Mouse (Mus musculus) layer of hippocampus, adult 11-12 months (tissue): ENCODE measurements around the gene Akap13.

Experiments used
- DNase-seq: peaks from one replicate; pipeline ENCODE4 v3.0.0; 2022; ENCODE audit warnings: low spot score

Gene Akap13

DNA sequence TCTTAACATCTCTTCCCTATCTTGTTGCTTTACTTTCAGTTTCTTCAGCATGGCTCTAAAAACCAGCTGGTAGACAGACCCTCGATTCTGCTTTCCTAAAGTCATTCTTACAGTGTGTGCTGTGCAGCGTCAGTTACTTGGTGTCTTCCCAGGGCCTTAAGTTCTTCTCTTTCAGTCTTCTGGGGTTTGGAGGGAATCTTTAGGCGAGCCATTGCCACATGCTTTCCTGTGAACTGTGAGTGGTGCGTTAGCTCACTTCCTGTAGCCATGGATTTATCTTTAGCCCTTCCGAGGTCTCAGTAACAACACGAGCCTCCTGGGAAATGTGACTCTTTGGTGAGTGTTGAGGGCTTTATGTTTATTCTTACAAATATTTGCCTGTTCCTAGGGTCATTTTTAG lies 214.1 kb downstream of the Akap13 start:
- no peak for DNase-seq

DNA sequence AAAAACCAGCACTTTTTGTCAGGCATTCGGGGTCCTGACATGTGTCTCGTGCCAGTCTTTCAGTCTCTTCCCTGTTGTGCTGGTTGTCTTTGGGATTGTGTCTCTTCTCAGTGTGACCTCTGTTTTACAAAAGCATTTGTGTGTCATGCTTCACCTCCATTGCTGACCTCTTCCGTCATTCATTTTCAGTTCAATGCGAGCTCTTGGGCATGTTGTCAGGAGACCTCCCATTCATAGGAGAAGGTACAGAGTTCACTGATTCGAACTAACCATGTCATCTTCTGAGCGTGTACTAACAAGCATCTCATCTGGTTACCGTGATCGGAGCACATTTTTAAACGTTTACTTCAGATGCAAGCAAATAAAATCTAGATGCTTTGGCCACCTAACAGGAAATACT lies 224.3 kb downstream of the Akap13 start:
- DNase-seq = no peak

DNA sequence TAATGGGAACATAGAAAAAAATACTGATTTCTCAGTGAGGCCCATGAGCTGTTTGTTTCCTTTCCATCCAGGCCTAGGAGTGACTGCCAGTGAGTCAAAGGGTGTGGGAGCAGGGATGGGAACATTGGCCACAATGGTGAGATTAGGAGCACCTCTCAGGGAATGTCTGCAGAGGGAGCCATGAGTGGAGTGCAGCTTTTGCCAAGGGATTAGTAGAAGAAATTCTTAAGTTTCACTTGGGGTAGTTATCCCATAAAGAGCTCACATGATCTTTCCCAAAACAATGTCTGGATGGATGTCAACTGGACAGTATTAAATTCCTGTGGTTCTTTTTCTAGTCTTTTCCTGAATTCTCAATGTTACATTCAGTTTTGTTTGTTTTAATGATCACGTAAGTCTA lies 227.6 kb downstream of the Akap13 start:
- DNase-seq = no peak

DNA sequence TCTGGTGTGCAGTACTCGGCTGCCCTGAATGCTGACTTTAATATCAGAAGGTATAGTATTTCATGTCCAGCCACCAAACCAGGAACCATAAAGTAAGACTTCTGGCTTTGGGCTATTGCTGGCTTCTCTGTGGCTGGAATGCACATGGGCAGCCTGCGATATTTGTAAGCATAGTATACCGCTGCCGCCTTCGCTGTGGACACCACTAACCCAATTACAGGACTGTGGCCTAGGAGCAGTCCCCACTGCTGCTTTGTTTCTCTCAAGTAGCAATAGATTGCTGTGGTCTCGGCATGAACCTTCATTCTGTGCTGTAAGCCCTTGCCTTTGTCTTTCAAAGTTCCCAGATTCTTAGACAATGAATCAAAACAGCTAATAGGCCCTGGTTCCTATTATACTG lies 228.1 kb downstream of the Akap13 start:
- DNase-seq = no peak

DNA sequence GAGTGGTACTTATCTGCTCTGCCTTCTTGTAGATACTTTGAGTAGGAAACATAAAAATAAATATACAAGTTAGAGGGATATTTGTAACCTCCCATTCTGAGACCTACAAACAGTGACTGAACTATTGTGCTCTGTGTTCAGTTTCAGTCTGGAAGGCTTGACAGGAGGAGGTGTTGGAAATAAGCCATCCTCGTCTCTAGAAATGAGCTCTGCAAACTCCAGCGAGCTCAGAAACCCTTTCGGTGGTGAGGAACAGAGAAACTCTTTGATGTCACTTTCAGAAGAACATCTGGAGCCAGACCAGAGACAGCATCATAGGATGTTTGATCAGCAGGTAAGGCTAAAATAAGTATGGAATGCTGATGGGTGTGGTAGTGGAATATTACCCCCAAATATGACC lies 229.6 kb downstream of the Akap13 start:
- DNase-seq = no peak

DNA sequence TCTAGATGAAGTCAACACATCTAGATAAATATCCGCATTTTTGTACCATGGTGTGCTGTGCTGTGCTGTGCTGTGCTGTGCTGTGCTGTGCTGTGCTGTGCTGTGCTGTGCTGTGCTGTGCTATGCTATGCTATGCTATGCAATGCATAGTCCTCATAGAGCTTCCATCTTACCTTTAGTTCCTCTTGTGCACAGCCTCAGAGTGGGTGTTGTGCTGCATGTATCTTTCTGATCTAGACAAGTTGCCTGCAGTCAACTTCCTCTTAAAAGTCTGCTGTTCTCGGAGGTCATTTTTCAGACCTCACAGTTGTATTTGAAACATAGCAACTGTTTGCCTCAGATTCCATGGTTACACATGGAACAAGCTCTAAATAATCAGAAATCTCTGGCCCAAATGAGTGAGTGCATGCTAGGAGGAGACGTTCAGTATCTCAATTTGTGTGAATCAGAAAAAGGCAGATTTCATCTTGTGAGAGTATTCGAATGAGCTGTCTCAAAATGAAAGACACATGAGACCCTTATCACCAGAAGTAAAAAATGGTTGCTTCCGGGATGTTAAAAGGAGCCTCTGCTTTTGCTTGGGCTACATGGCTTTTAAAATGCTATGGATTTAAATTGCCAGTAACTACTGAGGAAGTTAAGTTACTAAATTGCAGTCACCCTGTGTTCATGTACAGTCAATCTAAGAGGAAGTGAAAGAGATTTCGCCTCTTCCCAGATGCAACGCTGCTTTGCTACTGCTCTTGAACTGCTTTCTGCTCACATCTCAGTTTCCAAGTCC lies 230.9 kb downstream of the Akap13 start:
- DNase-seq = no peak

DNA sequence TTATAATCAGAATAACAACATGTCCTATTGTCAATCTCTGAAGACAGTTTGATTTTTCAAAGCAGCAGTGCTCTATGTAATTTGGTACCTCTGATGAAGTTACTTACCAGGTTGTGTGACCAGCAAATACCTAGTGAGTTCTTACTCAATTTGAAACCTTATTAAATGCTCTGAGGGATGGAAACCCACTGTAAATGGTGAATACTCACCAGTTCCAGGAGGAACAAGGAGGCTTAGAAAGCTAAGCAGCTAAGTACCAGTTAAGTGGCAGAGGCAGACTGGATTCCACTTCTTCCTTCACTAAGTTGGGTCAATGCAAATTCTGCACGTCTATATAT lies 231.5 kb downstream of the Akap13 start:
- DNase-seq = no peak

DNA sequence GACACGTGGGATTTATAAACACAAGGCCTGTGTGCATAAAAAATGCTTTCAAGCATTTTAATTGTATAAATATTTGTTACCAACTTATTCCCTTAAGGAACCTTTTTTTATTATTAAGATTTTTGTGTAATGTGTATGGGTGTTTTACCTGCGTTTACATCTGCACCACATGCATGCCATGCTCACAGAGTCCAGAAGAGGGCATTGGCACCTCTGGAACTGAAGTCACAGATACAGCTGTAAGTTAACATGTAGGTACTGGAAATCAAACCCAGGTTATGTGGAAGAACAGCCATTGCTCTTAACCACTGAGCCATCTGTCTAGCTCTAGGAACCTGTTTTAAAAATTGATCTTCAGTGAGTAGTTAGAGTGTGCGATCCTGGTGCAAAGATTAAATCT lies 232.8 kb downstream of the Akap13 start:
- no peak for DNase-seq

DNA sequence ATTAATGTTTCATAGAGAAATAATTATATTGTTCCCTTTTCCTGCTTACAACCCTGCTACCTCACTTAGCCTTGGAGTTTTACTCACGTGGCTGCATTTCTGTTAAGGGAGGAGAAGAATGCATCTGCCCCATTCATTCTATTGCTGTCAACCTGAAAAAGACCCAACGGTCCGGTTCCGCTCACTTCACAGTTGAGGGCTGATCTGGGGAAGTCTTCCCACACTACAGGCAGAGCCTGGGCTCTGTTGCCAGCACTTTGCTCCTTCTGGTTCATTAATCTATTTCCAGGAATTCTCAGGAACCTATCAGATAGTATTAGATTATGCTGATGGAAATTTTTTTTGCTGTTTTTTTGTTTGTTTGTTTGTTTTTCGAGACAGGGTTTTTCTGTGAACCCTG lies 239.4 kb downstream of the Akap13 start:
- DNase-seq = no peak

DNA sequence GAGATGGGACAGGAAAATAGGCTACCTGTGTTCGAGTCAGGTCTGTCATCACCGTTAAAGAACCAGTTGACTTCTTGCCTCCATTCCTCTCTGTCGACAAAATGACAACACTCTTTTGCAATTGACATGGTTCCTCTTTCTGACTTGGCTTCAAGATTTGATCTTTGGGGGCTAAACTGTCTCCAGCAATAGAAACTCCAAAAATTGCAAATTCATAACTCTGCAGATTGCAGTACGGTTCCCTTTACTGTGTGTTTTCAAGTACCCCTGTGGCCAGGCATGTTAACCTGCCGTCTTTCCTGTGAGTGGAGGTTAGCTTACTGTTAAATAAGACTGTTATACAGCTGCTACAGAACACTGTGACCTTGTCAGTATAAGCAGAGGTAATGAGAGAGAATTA lies 244.5 kb downstream of the Akap13 start:
- DNase-seq = no peak

DNA sequence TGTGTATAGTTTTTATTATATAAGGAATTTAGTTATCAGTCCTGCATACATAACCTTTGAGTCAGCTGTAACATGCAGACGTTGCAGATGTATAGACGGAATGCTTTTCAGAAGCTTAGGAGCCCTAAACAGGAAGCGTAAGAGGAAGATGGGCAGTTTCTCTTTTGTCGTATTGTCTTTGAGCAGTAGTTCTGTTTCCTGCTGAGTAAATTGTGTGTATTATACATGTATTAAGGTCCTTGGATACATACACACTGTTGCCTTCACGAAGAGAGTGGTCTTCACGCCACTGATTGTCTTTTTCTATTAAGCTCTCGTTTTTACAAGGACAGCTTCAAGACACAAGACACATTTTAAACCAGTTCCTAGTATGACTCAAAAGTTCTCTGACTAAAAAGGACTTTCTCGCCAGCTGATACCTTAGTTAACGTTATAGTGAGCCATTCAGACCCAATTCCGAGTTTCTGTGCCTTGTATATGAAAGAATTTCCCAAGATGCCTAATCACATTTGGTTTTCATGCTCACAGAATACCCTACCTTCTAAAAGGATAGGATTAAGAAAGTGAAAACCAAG lies 245.5 kb downstream of the Akap13 start:
- no peak for DNase-seq

DNA sequence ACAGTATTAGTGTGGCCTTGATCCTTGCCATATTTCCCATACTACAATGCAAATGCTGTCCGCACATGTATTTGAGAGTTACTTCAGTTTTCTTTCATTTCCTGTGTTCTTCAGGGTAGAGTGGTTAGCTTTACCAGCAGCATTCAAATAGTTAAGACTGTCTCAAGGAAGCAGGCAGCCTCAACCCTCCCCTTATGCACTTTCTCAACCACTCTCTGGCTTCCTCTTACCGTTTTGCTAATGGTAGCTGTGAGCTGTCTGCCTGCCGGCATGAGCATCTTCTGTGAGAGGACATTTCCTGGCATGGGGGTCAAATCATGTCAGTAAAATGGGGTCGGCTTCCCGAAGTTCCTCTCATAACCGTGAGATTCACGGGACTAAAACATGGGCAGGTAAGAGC lies 246.4 kb downstream of the Akap13 start:
- no peak for DNase-seq

DNA sequence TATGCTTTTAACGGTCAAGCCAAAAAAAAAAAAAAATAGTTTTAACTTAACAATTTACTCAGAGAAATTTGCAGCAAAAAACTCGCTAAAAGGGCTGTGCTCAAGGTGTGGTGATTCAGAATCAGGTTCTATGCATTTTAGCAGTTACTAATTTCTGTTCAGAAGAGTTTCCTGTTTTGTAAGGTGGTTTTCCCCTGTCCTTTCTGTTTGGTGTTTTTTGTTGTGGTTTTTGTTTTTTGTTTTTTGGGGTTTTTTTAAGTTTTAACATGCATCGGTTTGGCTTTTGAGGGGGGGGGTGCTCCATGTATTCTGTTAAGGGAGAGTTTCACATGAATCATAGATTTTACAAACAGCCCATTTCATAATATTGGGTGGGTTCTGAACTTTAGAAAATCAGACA lies 247.0 kb downstream of the Akap13 start:
- no peak for DNase-seq

DNA sequence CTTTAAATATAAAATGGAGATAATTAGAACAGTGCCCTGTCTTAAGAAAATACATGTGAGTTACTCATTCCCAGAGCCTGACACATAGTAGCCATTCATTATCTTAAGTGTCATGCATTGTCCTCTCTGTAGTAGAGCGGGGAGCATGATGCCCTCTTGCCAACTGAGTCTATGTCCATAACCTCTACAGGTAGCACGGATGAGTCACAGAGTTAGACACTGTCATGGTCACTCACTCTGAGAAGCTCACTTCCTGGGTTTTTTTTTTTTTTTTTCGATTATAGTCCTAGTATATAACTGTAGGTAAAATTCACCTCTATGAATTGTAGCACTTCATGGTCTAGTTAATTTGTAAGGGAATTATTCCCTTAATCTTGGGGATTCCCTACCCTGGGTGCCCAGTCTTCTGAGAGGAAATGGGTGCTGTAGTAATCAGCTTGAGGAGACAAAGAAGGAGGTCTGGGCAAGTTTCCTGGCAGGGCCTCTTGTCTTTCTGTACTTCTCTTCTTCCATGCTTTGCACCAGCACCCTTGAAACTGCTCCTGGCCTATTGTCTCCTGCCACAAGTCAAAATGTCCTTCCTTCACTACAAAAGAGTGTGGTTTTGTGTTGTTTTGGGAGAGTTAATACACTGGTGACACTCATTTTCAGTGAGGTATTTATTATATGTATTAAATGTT lies 247.8 kb downstream of the Akap13 start:
- no peak for DNase-seq

DNA sequence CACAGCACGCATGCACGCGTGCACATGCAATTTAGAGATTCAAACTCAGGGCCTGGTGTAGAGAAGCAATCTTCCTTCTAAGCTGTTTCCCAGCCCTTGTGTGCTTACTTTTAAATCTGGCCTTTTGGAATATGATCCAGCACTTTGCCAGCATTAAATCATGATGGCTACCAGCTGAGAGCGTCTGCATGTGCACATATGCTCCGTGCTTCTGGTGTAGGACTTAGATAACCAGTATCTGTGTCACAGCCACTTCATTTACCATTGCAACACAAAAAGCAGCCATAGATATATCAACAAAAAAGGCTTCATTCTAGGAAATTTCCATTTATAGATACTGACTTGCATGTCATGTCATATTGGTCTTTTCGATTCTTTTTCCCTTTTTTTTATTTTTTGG lies 249.5 kb downstream of the Akap13 start:
- no peak for DNase-seq

DNA sequence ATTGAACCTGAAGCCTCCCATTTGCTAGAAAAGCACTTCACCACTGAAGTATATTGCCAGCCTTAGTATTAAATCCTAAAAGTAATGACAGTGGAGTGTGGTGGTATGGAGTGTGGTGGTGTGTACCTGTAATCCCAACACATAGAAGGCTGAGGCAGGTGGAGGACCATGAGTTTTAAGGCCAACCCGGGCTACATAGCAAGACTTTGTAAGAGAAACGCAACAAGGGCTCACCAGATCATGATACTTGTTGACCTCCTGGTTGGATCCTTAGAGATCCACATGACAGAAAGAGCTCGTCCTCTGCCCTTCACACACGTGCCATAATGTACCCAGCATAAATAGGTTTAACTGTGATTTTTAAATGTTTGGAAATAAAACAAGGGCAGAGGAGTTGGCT lies 254.6 kb downstream of the Akap13 start:
- DNase-seq = no peak

DNA sequence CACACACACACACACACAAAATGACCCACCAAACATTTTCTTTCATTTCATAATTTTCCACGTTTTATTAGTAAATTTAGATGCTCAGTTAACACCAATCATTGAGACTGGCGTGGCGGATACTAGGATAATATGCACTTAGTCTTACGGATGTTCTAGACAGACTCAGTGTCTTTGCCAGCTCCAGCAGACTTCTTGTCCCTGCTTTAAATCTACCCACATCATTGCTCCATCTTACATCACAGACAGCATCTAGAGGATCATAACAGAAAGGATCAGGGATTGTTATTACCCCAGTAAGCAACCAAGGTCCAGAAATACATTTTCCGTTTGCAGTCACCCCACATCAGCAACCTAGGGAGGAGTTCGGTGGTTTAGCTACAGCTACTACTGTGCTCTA lies 255.6 kb downstream of the Akap13 start:
- DNase-seq = no peak

DNA sequence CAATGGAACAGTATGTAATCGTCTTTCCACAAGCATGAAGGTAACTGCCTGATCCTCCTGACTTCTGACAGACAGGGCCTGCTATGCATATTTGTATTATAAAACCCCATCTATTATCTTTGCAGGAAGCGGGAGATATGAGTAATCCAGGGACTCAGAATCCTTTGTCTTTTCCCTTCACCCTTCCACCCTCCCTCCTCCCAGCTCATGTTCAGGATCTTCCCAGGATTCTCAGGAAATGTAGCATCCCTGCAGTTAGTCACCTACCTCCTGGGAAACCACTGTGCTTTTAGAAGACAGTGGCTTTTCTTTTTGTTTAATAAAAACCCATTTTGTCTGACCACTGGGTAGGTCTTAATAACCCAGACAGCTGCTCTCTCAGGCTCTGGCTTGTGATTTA lies 256.1 kb downstream of the Akap13 start:
- no peak for DNase-seq

DNA sequence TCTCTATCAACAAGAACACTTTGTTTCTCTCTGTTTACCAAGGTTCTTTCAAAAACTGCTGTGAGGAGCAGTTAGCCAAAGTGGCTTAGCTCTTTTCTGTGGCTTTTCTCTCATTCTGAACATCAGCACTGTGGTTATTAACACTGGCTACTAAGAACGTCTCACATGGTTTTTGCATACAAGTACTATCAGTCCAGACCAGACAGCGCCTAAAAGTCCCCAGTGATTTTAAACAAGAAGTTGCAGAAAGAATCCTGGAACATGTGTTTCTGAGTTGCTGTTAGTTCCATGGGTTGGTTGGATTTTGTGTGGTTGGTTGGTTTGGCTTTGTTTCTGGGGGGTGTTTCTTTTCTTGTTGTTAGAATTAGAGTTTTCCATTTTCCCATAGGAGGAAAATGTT lies 257.5 kb downstream of the Akap13 start:
- no peak for DNase-seq

DNA sequence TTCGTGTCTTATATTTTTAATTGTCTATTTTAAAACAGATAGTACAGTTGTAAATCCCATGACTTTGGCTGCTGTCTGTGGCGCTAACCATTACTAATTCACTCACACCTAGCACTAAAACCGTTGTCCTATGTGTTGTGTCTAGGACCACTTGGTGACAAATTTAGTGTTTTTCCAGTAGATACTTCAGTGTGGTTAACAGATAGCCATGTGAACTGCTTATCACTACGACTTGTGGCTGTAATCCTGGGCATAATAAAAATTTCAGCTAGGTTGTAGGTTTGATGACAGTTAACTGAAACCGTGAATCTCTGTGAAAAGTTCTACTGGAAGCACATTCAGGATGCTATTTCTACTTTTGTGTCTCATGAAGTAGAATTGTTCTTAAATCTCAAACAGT lies 258.6 kb downstream of the Akap13 start:
- no peak for DNase-seq

DNA sequence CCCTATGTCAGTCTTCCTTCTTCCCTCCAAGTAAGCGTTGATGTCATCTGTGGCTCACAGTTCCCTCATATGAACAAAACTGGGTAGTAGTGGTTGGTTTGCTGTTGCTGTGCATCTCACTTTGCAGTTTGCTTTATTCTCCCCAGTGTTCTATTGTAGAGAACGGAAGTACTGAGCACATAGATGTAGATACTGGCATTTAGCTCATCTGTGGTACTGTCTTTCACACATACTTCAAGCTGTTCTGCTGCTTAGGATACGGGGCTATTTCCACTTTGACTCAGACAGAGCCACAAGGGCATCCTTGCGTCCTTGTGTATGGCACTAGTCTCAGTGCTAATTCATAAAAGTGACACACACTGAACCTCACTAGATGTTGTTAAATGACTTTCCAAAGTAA lies 259.7 kb downstream of the Akap13 start:
- no peak for DNase-seq

DNA sequence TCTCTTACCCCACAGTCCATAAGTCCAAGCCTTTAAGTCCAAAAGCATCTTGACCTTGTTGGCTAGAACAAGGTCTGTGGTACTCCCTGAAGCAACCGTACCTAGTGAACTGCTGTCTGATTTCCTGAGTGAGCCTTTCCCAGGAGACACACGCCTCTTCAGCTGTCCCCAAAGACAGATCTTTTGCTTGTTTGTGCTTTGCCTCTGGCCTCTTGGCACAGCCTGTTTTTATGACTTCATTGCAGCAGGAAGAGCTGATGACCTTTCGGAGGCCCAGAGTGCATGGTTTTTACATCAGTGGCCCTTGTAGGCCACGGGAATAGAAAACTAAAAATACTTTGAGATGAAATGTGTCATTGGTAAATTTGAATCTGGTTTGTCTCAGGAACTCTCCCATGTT lies 260.6 kb downstream of the Akap13 start:
- no peak for DNase-seq

DNA sequence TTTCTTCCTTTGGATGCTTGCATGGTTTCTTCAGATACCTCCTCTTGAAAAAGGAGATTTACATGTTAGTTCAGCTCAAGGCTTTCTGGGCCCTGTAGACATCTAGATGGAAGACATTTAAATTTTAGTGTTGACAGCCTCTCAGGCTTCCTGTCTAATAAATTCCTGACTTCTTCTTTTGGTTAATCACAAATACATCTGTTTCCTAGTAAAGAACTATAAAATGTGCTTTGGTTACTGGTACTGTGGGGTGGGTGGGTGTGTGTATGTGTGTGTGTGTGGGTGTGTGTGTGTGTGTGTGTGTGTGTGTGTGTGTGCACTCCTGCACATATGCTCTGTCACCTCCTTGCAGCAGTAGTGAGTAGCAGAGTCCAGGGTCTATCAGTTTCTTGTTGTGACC lies 262.0 kb downstream of the Akap13 start:
- DNase-seq = no peak

DNA sequence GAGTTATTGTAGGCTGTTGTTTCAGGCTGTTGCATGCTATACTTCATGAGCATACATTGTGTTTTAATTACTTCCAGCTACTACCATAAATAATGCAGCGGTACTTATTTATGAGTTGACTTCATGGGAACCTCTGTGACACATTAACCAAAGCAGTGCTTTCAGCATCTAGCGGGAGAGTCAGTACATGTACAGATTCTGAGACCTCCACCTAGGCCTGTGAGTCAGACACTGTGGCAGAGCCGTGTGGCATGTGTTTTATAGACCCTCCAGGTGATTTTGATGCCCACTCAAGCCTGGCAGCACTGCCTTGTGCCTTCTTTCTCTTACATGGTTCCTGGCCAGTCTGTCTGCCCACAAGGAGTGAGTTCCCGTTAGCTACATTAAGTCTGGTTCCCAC lies 266.0 kb downstream of the Akap13 start:
- no peak for DNase-seq
